Mouse (Mus musculus) heart, adult 2 months (tissue): ENCODE data around the gene Sec61a2. TPM values are rescaled to one million over a fixed set of nuclear protein-coding genes. Genes with fewer than 3 reads are reported as not detected.

Experiments
- DNase-seq, 2 experiments: peaks; one replicate each; pipeline ENCODE4 v3.0.0; 2021
- H3K27ac ChIP-seq: fragments of 200-600 bp; 2 replicates; pipeline ENCODE4 v1.8.1; 2022
- H3K27me3 ChIP-seq: fragments of 200-500 bp; 2 replicates; pipeline ENCODE4 v1.6.1; 2012; ENCODE audit warnings: mild to moderate bottlenecking, low read length, inconsistent platforms, mixed read lengths; ENCODE audit not compliant: control insufficient read depth, insufficient read depth
- H3K36me3 ChIP-seq: fragments of 200-500 bp; 2 replicates; pipeline ENCODE4 v1.6.1; 2012; ENCODE audit warnings: low read length, inconsistent platforms; ENCODE audit not compliant: control insufficient read depth, insufficient read depth
- H3K4me1 ChIP-seq: fragments of 200-500 bp; 2 replicates; pipeline ENCODE4 v1.6.1; 2011; ENCODE audit warnings: low read length; ENCODE audit not compliant: control insufficient read depth, insufficient read depth
- H3K4me3 ChIP-seq: fragments of 200-600 bp; 2 replicates; pipeline ENCODE4 v1.8.1; 2022
- H3K79me2 ChIP-seq: fragments of 200-500 bp; replicated peaks from 2 replicates; pipeline ENCODE4 v1.6.1; 2012; ENCODE audit warnings: mild to moderate bottlenecking, inconsistent platforms, low read length, moderate library complexity, mixed read lengths; ENCODE audit not compliant: control insufficient read depth, insufficient read depth
- H3K9ac ChIP-seq: fragments of 200-500 bp; 2 replicates; pipeline ENCODE4 v1.6.1; 2012; ENCODE audit warnings: low read depth, mild to moderate bottlenecking, control low read depth, inconsistent platforms, low read length, mixed read lengths
- CTCF ChIP-seq: fragments of 200-600 bp; IDR thresholded peaks from 2 replicates; pipeline ENCODE4 v1.8.1; 2022; ENCODE audit warnings: antibody characterized with exemption, mild to moderate bottlenecking, moderate library complexity
- EP300 ChIP-seq: fragments of 200-500 bp; IDR thresholded peaks from 2 replicates; pipeline ENCODE4 v1.6.1; 2011; ENCODE audit warnings: low read depth, low read length, control low read depth; ENCODE audit not compliant: insufficient read depth
- POLR2A ChIP-seq: fragments of 200-500 bp; IDR thresholded peaks from 2 replicates; pipeline ENCODE4 v1.6.1; 2011; ENCODE audit warnings: mild to moderate bottlenecking, low read depth, low read length, control low read depth; ENCODE audit not compliant: insufficient read depth
- WGBS: fragments of 180-500 bp; shearing (Covaris S2); methylation state at CpG from one replicate; pipeline ENCODE4 v1.1.7; 2018; 5-methylcytosine and 5-hydroxymethylcytosine counted together
- intact Hi-C: fragments of 180-260 bp; cut with DNase I; formaldehyde crosslinking; loops from one replicate; pipeline ENCODE4 v1.15.1; 2025
- polyA plus RNA-seq: library from polyadenylated mRNA; depleted of rRNA; stranded (reverse); fragments of >200 nt; gene quantifications from 2 replicates; pipeline ENCODE4 v1.2.3, GENCODE M21; 2012
- total RNA-seq, 2 experiments: library from RNA; stranded (reverse); gene quantifications; 2 replicates each; pipeline ENCODE4 v1.2.3; 2021

Gene Sec61a2
- total and polyA plus RNA-seq, 3 experiments: 12.1 to 18.4 (median 12.7) TPM

- Histone ChIP-seq H3K4me1 (no peaks in the 10 kb centered on the region), H3K9ac (no peak overlapping the region), H3K4me3 (no peak overlapping the region), H3K27me3 (no peaks in the 10 kb centered on the region), H3K79me2 (no peaks in the 10 kb centered on the region), H3K36me3 (no peaks in the 10 kb centered on the region), H3K27ac (no peak overlapping the region)
- no peak for DNase-seq
- intact Hi-C loops: no loop called here
- TF ChIP-seq CTCF: no peak
- TF ChIP-seq POLR2A: no peak
- TF ChIP-seq EP300: no peak
- WGBS: 79% methylated on average over 18 of the region's 18 CpGs
Observed at GRCm38 (mm10) chr2:5930291-5931054, 35.2 kb upstream of the Sec61a2 start.

DNA sequence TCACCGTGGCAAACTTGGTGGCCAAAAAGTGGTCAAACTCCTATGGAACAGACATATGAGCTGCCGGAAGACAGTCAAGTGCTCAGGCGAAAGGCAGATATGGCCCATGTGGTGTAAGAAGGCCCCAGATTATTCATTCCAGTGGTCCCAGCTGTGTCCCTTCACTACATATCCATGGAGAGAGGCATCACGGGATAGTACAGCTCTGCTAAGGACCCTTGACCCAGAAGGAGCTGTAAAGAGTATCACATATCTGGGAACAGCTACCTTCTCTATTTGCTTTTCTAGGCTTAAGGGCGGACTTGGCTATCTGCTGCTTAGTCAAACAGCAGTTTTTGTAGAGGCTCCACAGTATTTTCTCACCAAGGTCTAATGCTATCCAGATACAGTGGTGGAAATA, 34.6 kb upstream of the Sec61a2 start:
- WGBS: 91% methylated on average over 5 of the region's 5 CpGs
- DNase-seq: no peak
- no peaks in the 10 kb centered on the region for H3K36me3 ChIP-seq
- H3K9ac ChIP-seq: no peak overlapping the region
- intact Hi-C loops: no loop called here
- H3K4me3 ChIP-seq: no peak overlapping the region
- TF ChIP-seq CTCF: no peak
- TF ChIP-seq POLR2A: no peak
- TF ChIP-seq EP300: no peak
- H3K79me2 ChIP-seq: no peaks in the 10 kb centered on the region
- no peaks in the 10 kb centered on the region for H3K27me3 ChIP-seq
- H3K4me1 ChIP-seq: no peaks in the 10 kb centered on the region
- H3K27ac ChIP-seq: no peak overlapping the region

DNA sequence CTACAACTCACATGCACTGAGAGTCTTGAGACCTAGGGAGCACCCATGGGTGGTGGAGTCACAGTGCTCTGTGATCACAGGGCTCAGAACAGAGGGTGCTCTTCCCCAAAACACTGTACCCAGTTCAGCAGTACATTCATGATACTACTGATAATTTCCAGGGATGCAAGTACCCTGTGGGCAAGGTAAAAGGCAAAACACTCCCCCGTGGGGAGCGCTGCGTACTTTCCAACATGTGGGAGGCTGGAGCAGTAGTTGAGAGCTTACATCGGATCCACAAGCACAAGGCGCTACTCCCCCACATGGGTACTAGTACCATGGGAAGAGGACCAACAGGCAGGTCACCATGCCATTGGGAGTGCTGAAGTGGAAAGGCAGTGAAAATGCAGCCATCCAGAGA, 32.2 kb upstream of the Sec61a2 start:
- WGBS: 87% methylated on average over 5 of the region's 5 CpGs
- no peaks in the 10 kb centered on the region for H3K27me3 ChIP-seq
- no peak overlapping the region for H3K27ac ChIP-seq
- H3K4me3 ChIP-seq: no peak overlapping the region
- intact Hi-C loops: no loop called here
- no peaks in the 10 kb centered on the region for H3K4me1 ChIP-seq
- no peak overlapping the region for H3K9ac ChIP-seq
- H3K79me2 ChIP-seq: no peaks in the 10 kb centered on the region
- no peak for DNase-seq
- TF ChIP-seq EP300 (no peak), POLR2A (no peak), CTCF (no peak)
- H3K36me3 ChIP-seq: no peaks in the 10 kb centered on the region

DNA sequence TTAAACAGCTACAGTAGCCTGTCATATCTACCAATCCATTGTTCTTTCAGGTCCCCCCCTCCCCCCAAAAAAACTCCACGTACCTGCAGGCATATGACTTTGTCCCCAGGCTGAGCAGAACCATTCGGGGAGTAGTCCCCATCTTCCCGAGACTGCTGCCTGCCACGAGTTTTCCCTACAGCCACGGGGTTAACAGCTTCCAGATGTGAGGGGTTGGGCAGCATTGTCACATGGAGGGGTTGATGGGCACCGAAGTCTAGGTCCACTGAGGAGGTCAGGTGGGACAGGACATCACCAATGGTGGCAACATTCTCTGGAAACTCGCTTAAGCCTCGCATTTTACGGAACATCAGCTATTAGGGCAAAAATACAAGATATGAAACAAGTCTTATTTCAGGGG, 28.6 kb upstream of the Sec61a2 start:
- H3K4me3 ChIP-seq: no peak overlapping the region
- no peak overlapping the region for H3K9ac ChIP-seq
- TF ChIP-seq POLR2A: no peak
- TF ChIP-seq CTCF: no peak
- TF ChIP-seq EP300: no peak
- no peaks in the 10 kb centered on the region for H3K27me3 ChIP-seq
- H3K4me1 ChIP-seq: no peaks in the 10 kb centered on the region
- H3K36me3 ChIP-seq: no peaks in the 10 kb centered on the region
- H3K79me2 ChIP-seq: no peaks in the 10 kb centered on the region
- DNase-seq: no peak
- 73% methylated on average over 9 of the region's 9 CpGs for WGBS
- H3K27ac ChIP-seq: no peak overlapping the region
- intact Hi-C loops: no loop called here

DNA sequence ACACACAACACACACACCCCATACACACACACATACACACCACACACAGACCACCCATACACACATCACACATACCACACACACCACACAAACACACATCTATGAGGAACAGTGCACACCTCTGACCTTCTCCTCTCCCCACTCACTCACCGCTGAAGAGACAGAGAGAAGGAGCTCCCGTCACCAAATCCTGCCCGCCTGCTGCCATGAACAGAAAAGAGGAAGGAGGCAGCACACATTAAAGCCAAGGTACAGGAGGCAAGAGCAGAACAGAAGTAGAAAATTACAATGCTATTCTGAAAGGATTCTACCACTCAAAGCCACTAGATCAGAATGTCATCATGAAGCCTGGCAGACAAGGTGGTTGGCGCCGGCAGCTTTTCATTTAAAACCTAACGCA, 27.6 kb upstream of the Sec61a2 start:
- Histone ChIP-seq H3K4me1 (no peaks in the 10 kb centered on the region), H3K27me3 (no peaks in the 10 kb centered on the region), H3K79me2 (no peaks in the 10 kb centered on the region), H3K27ac (no peak overlapping the region), H3K4me3 (no peak overlapping the region), H3K36me3 (no peaks in the 10 kb centered on the region), H3K9ac (no peak overlapping the region)
- intact Hi-C loops: no loop called here
- no peak for DNase-seq
- WGBS: 90% methylated on average over 6 of the region's 6 CpGs
- TF ChIP-seq CTCF (no peak), POLR2A (no peak), EP300 (no peak)

- no peak overlapping the region for H3K9ac ChIP-seq
- no peak overlapping the region for H3K4me3 ChIP-seq
- H3K79me2 ChIP-seq: no peaks in the 10 kb centered on the region
- no peaks in the 10 kb centered on the region for H3K27me3 ChIP-seq
- no peak overlapping the region for H3K27ac ChIP-seq
- no peaks in the 10 kb centered on the region for H3K4me1 ChIP-seq
- no peak for TF ChIP-seq POLR2A
- no peak for TF ChIP-seq EP300
- no peak for TF ChIP-seq CTCF
- DNase-seq: no peak
- WGBS: 57% methylated on average over 16 of the region's 16 CpGs
- no peaks in the 10 kb centered on the region for H3K36me3 ChIP-seq
- intact Hi-C loops: no loop called here
Observed at GRCm38 (mm10) chr2:5911282-5911965, 16.2 kb upstream of the Sec61a2 start.
